Mouse (Mus musculus) cortical plate, adult 2 months (tissue): ENCODE data around the gene Ndufaf8.

Experiments
- CTCF ChIP-seq: fragments of 200-500 bp; IDR thresholded peaks from 2 replicates; pipeline ENCODE4 v1.5.1; 2011; ENCODE audit warnings: mild to moderate bottlenecking, control low read depth, low read length; ENCODE audit not compliant: insufficient read depth; ENCODE audit errors: extremely low read depth
- POLR2A ChIP-seq: fragments of 200-500 bp; IDR thresholded peaks from 2 replicates; pipeline ENCODE4 v1.6.1; 2011; ENCODE audit warnings: mild to moderate bottlenecking, low read length, control low read depth; ENCODE audit not compliant: insufficient read depth; ENCODE audit errors: extremely low read depth

DNA sequence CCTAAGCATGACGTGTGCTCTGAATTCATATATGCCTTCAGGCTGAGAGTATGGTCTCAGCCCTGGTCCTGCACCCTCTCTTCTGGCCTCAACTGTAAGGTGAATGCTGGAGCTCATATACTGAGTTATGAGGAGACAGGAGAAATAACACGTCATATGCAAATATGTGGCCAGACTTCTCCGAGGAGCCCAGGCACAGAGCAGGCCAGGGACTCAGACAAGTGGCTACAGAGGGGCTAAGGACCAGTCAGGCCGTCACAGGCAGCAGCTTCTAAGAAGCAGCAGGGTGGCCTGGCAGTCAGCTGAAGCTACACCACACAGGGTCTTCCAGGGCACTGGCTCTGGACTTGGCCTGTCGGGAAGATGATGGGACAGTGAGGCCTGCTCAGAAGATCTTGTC lies 35.4 kb upstream of the Ndufaf8 start:
- TF ChIP-seq CTCF (no peak), POLR2A (no peak)
